Mouse (Mus musculus) limb, embryonic 15.5 days (tissue): ENCODE measurements around the gene Frk. TPM values are rescaled to one million over a fixed set of nuclear protein-coding genes. Genes with fewer than 3 reads are reported as not detected.
"Not testable (repeated sequence)": the region's sequence is repeated elsewhere in the genome, so short reads cannot be mapped to it uniquely, and the experiment has no call there.

Source experiments
- ATAC-seq: fragments of 200-750 bp; cut with Nextera tagmentation; 2 replicates; pipeline ENCODE4 v1.8.0; 2017; ENCODE audit warnings: low read depth, moderate TSS enrichment; ENCODE audit not compliant: insufficient number of reproducible peaks, low FRiP score, low TSS enrichment
- H3K27ac ChIP-seq: fragments of 300-500 bp; sonication (generic); 2 replicates; pipeline ENCODE4 v1.5.1; 2015; ENCODE audit warnings: moderate library complexity, mild to moderate bottlenecking, inconsistent platforms
- H3K27me3 ChIP-seq: fragments of 300-500 bp; sonication (generic); 2 replicates; pipeline ENCODE4 v1.6.1; 2015; ENCODE audit warnings: inconsistent platforms
- H3K36me3 ChIP-seq: fragments of 300-500 bp; sonication (generic); 2 replicates; pipeline ENCODE4 v1.6.1; 2015; ENCODE audit warnings: inconsistent platforms
- H3K4me1 ChIP-seq: fragments of 300-500 bp; sonication (generic); 2 replicates; pipeline ENCODE4 v1.6.1; 2015; ENCODE audit warnings: inconsistent platforms
- H3K4me2 ChIP-seq: fragments of 300-500 bp; sonication (generic); 2 replicates; pipeline ENCODE4 v1.6.1; 2015; ENCODE audit warnings: mild to moderate bottlenecking, inconsistent platforms
- H3K4me3 ChIP-seq: fragments of 300-500 bp; sonication (generic); 2 replicates; pipeline ENCODE4 v1.5.1; 2015; ENCODE audit warnings: mild to moderate bottlenecking, inconsistent platforms
- H3K9ac ChIP-seq: fragments of 300-500 bp; sonication (generic); 2 replicates; pipeline ENCODE4 v1.6.1; 2015; ENCODE audit warnings: inconsistent platforms
- H3K9me3 ChIP-seq: fragments of 300-500 bp; sonication (generic); 2 replicates; pipeline ENCODE4 v1.6.1; 2016; ENCODE audit warnings: inconsistent platforms
- whole genome bisulfite sequencing: fragments of 180-500 bp; shearing (Covaris S2); methylation state at CpG from one replicate; pipeline ENCODE4 v1.1.7; 2015; 5-methylcytosine and 5-hydroxymethylcytosine counted together
- polyA plus RNA-seq: library from polyadenylated mRNA; unstranded; fragments of >200 nt; fragmentation: Nextera tagmentation; extraction: Ambion mirVana; gene quantifications from 2 replicates; pipeline ENCODE4 v1.2.1, GENCODE M21; 2015

Frk gene
- 12.6 TPM in 2 replicates for polyA plus RNA-seq

- peak within 1 kb of the TSS; percentile 65 for H3K27ac ChIP-seq
- H3K4me1 ChIP-seq: peaks cover 8% of the 10 kb centered on the region; the same call in 1 of the 2 replicates
- peak within 1 kb of the TSS; percentile 45 for H3K4me3 ChIP-seq
- H3K27me3 ChIP-seq: no peaks in the 10 kb centered on the region
- WGBS: 9% methylated on average over 11 of the region's 11 CpGs
- H3K36me3 ChIP-seq: no peaks in the 10 kb centered on the region
- H3K9ac ChIP-seq: peak within 1 kb of the TSS; percentile 27
- H3K9me3 ChIP-seq: no peaks in the 10 kb centered on the region
- 0 out of 2 replicates have a peak, but pooled peaks have one; percentile 40 for ATAC-seq
- peak within 1 kb of the TSS; percentile 47 for H3K4me2 ChIP-seq
Measured at GRCm38 (mm10) chr10:34483297-34484013, at the start of gene Frk. Gene Frk, plus strand, starts transcription at chr10:34483399.

GRCm38 (mm10) chr10:34434191-34434590 is 49.0 kb upstream of the Frk start:
- not testable (repeated sequence) for H3K4me2 ChIP-seq, H3K4me1 ChIP-seq, H3K27ac ChIP-seq, H3K27me3 ChIP-seq, H3K4me3 ChIP-seq, H3K36me3 ChIP-seq, ATAC-seq, H3K9ac ChIP-seq, H3K9me3 ChIP-seq
- 95% methylated on average over 6 of the region's 14 CpGs for WGBS

- no peak overlapping the region for H3K9ac ChIP-seq
- H3K4me3 ChIP-seq: no peak overlapping the region
- no peaks in the 10 kb centered on the region for H3K9me3 ChIP-seq
- no peak overlapping the region for H3K27ac ChIP-seq
- H3K36me3 ChIP-seq: no peaks in the 10 kb centered on the region
- no peak for ATAC-seq
- no peaks in the 10 kb centered on the region for H3K27me3 ChIP-seq
- no peak overlapping the region for H3K4me2 ChIP-seq
- H3K4me1 ChIP-seq: no peaks in the 10 kb centered on the region
- WGBS: 62% methylated on average over 1 of the region's 1 CpGs
Measured at GRCm38 (mm10) chr10:34449469-34449868, 33.7 kb upstream of the Frk start.

GRCm38 (mm10) chr10:34461451-34461850 is 21.7 kb upstream of the Frk start:
- WGBS: 31% methylated on average over 4 of the region's 4 CpGs
- no peak overlapping the region for H3K4me3 ChIP-seq
- no peaks in the 10 kb centered on the region for H3K27me3 ChIP-seq
- H3K4me1 ChIP-seq: no peaks in the 10 kb centered on the region
- no peak for ATAC-seq
- no peaks in the 10 kb centered on the region for H3K36me3 ChIP-seq
- no peaks in the 10 kb centered on the region for H3K9me3 ChIP-seq
- H3K4me2 ChIP-seq: no peak overlapping the region
- H3K27ac ChIP-seq: no peak overlapping the region
- H3K9ac ChIP-seq: no peak overlapping the region

- no peak overlapping the region for H3K9ac ChIP-seq
- no peaks in the 10 kb centered on the region for H3K36me3 ChIP-seq
- 88% methylated on average over 4 of the region's 4 CpGs for WGBS
- no peak overlapping the region for H3K27ac ChIP-seq
- H3K4me3 ChIP-seq: no peak overlapping the region
- H3K4me1 ChIP-seq: no peaks in the 10 kb centered on the region
- no peak for ATAC-seq
- no peak overlapping the region for H3K4me2 ChIP-seq
- H3K9me3 ChIP-seq: no peaks in the 10 kb centered on the region
- no peaks in the 10 kb centered on the region for H3K27me3 ChIP-seq
Measured at GRCm38 (mm10) chr10:34464321-34464720, 18.9 kb upstream of the Frk start.

GRCm38 (mm10) chr10:34469037-34469436 is 14.2 kb upstream of the Frk start:
- Histone ChIP-seq H3K27ac (no peak overlapping the region), H3K9ac (no peak overlapping the region), H3K4me3 (no peak overlapping the region), H3K27me3 (no peaks in the 10 kb centered on the region), H3K36me3 (no peaks in the 10 kb centered on the region), H3K9me3 (no peaks in the 10 kb centered on the region), H3K4me2 (no peak overlapping the region), H3K4me1 (no peaks in the 10 kb centered on the region)
- 60% methylated on average over 2 of the region's 2 CpGs for WGBS
- no peak for ATAC-seq

GRCm38 (mm10) chr10:34479942-34480455 is 3.2 kb upstream of the Frk start:
- no peak overlapping the region for H3K9ac ChIP-seq
- peaks cover 8% of the 10 kb centered on the region; the same call in 1 of the 2 replicates for H3K4me1 ChIP-seq
- H3K4me3 ChIP-seq: no peak overlapping the region
- H3K27ac ChIP-seq: no peak overlapping the region
- no peak for ATAC-seq
- no peaks in the 10 kb centered on the region for H3K9me3 ChIP-seq
- 52% methylated on average over 4 of the region's 4 CpGs for WGBS
- H3K36me3 ChIP-seq: no peaks in the 10 kb centered on the region
- no peaks in the 10 kb centered on the region for H3K27me3 ChIP-seq
- H3K4me2 ChIP-seq: no peak overlapping the region

GRCm38 (mm10) chr10:34484014-34484411 is 814 bp downstream of the Frk start:
- ATAC-seq: 0 out of 2 replicates have a peak, but pooled peaks have one; percentile 35
- Histone ChIP-seq H3K9ac (peak overlapping the region; percentile 27), H3K4me3 (peak overlapping the region; percentile 45), H3K27me3 (no peaks in the 10 kb centered on the region), H3K4me1 (peaks cover 8% of the 10 kb centered on the region; the same call in 1 of the 2 replicates), H3K4me2 (peak overlapping the region; percentile 47), H3K9me3 (no peaks in the 10 kb centered on the region), H3K27ac (peak overlapping the region; percentile 65), H3K36me3 (no peaks in the 10 kb centered on the region)
- 42% methylated on average over 14 of the region's 14 CpGs for whole genome bisulfite sequencing

- H3K4me2 ChIP-seq: no peak overlapping the region
- ATAC-seq: no peak
- no peak overlapping the region for H3K9ac ChIP-seq
- WGBS: 65% methylated on average over 4 of the region's 4 CpGs
- no peaks in the 10 kb centered on the region for H3K36me3 ChIP-seq
- no peaks in the 10 kb centered on the region for H3K27me3 ChIP-seq
- H3K4me3 ChIP-seq: 0 out of 2 replicates have a peak overlapping the region, but pooled peaks have one; percentile 4
- H3K4me1 ChIP-seq: peaks cover 4% of the 10 kb centered on the region; the same call in 1 of the 2 replicates
- no peak overlapping the region for H3K27ac ChIP-seq
- no peaks in the 10 kb centered on the region for H3K9me3 ChIP-seq
Measured at GRCm38 (mm10) chr10:34485079-34485478, 1.9 kb downstream of the Frk start.

GRCm38 (mm10) chr10:34507807-34508206 is 24.6 kb downstream of the Frk start:
- H3K27ac ChIP-seq: no peak overlapping the region
- H3K9ac ChIP-seq: no peak overlapping the region
- peaks cover 5% of the 10 kb centered on the region; the same call in 1 of the 2 replicates for H3K4me1 ChIP-seq
- no peaks in the 10 kb centered on the region for H3K36me3 ChIP-seq
- no peak overlapping the region for H3K4me3 ChIP-seq
- WGBS: 75% methylated on average over 2 of the region's 2 CpGs
- H3K4me2 ChIP-seq: no peak overlapping the region
- H3K9me3 ChIP-seq: no peaks in the 10 kb centered on the region
- H3K27me3 ChIP-seq: no peaks in the 10 kb centered on the region
- no peak for ATAC-seq

- no peak overlapping the region for H3K4me3 ChIP-seq
- H3K9me3 ChIP-seq: no peaks in the 10 kb centered on the region
- H3K27me3 ChIP-seq: no peaks in the 10 kb centered on the region
- ATAC-seq: no peak
- H3K4me1 ChIP-seq: peaks cover 5% of the 10 kb centered on the region; the same call in 1 of the 2 replicates
- no peaks in the 10 kb centered on the region for H3K36me3 ChIP-seq
- no peak overlapping the region for H3K4me2 ChIP-seq
- H3K9ac ChIP-seq: no peak overlapping the region
- WGBS: 68% methylated on average over 1 of the region's 1 CpGs
- H3K27ac ChIP-seq: no peak overlapping the region
Measured at GRCm38 (mm10) chr10:34508593-34508992, 25.4 kb downstream of the Frk start.

- H3K27me3 ChIP-seq: no peaks in the 10 kb centered on the region
- WGBS: 93% methylated on average over 2 of the region's 2 CpGs
- no peak for ATAC-seq
Measured at GRCm38 (mm10) chr10:34509256-34509655, 26.1 kb downstream of the Frk start.

More at GRCm38 (mm10) chr10:34509256-34509655, 26.1 kb downstream of the Frk start:
- Histone ChIP-seq H3K9me3 (no peaks in the 10 kb centered on the region), H3K4me3 (no peak overlapping the region), H3K9ac (no peak overlapping the region), H3K27ac (no peak overlapping the region), H3K4me2 (no peak overlapping the region), H3K4me1 (peaks cover 5% of the 10 kb centered on the region; the same call in 1 of the 2 replicates), H3K36me3 (no peaks in the 10 kb centered on the region)
